In the genomic region with DNA sequence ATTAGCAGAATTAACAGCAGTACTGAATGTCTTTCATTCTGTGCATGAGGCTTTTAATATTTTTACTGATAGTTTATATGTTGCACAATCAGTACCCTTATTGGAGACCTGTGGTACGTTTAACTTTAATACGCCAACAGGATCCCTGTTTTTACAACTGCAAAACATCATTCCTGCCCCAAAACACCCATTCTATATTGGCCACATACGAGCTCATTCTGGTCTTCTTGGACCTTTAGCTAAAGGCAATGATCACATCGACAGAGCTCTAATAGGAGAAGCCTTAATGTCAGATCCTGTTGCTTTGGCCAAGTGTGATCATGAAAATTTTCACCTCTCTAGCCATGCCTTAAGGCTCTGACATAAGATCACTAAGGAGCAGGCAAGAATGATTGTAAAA, we compare ENCODE assay signal across 9 mouse cellular contexts. TPM values are rescaled to one million over a fixed set of nuclear protein-coding genes. Genes with fewer than 3 reads are reported as not detected.
DNase-seq lines count a peak whose midpoint lies in the region; ATAC-seq and TF ChIP-seq lines count a peak whose summit lies in the region.
"Not testable (repeated sequence)": the region's sequence is repeated elsewhere in the genome, so short reads cannot be mapped to it uniquely, and the experiment has no call there.
"Had no signal": no experiment of that assay in that cellular context is flagged by ENCODE, and none has a peak within 500 bp of the region (broad histone marks: within the 10 kb centered on the region; RNA-seq: fewer than 3 reads in every experiment).

No protein-coding gene starts in this region.

- TF ChIP-seq CTCF in ES-Bruce4 (IDR thresholded peaks at IDR 0.05; ENCODE audit: low read depth, low read length), result not testable (repeated sequence)

- H3K9me3 ChIP-seq in ES-Bruce4 (replicated peaks; ENCODE audit: control insufficient read depth, insufficient read depth, low read length, poor library complexity, severe bottlenecking), result peaks cover 18% of the 10 kb centered on the region
- H3K9me3 ChIP-seq in midbrain, embryonic 11.5 days (ENCODE audit: control insufficient read depth, low read length), result not testable (repeated sequence)

- not testable (repeated sequence) for H3K4me3 ChIP-seq in ES-Bruce4 (ENCODE audit: low read depth, low read length); midbrain, embryonic 11.5 days (ENCODE audit: low read depth, low read length)

- not testable (repeated sequence) for TF ChIP-seq EP300 in ES-Bruce4 (IDR thresholded peaks at IDR 0.05; ENCODE audit: insufficient read depth, low read depth, low read length)

- WGBS in midbrain, embryonic 11.5 days, result 76% methylated on average over 4 of the region's 4 CpGs

- not testable (repeated sequence) for H3K4me2 ChIP-seq in midbrain, embryonic 11.5 days

- peak overlapping the region; percentile 85 for H3K27ac ChIP-seq in ES-Bruce4 (ENCODE audit: insufficient read depth, low read length)
- not testable (repeated sequence) for H3K27ac ChIP-seq in midbrain, embryonic 11.5 days (ENCODE audit: low read depth, low read length)

- not testable (repeated sequence) for H3K27me3 ChIP-seq in ES-Bruce4 (ENCODE audit: control insufficient read depth, insufficient read depth, low read length, poor library complexity, severe bottlenecking); midbrain, embryonic 11.5 days (ENCODE audit: control insufficient read depth, insufficient read depth, low read length)

- ATAC-seq in midbrain, embryonic 11.5 days (ENCODE audit: low FRiP score), result not testable (repeated sequence)

- peak overlapping the region; percentile 48 for H3K9ac ChIP-seq in ES-Bruce4 (ENCODE audit: low read depth, poor library complexity, severe bottlenecking)
- not testable (repeated sequence) for H3K9ac ChIP-seq in midbrain, embryonic 11.5 days (ENCODE audit: low read length)

- H3K4me1 ChIP-seq in ES-Bruce4 (ENCODE audit: control insufficient read depth, insufficient read depth, low read length); midbrain, embryonic 11.5 days (ENCODE audit: control insufficient read depth, insufficient read depth, low read length): not testable (repeated sequence)

- peak; percentile 54 for DNase-seq in heart, adult 11 months
- peak; percentile 61 for DNase-seq in midbrain, embryonic 11.5 days (ENCODE audit: low spot score, missing footprints)

- H3K36me3 ChIP-seq in ES-Bruce4 (ENCODE audit: control insufficient read depth, insufficient read depth, low read length, poor library complexity, severe bottlenecking); midbrain, embryonic 11.5 days (ENCODE audit: control insufficient read depth, insufficient read depth, low read length): not testable (repeated sequence)

- TF ChIP-seq POLR2A in ES-Bruce4 (IDR thresholded peaks at IDR 0.05; ENCODE audit: insufficient read depth, low read length), result not testable (repeated sequence)

RNA-seq across cellular contexts. Expression of a gene that starts 21.9 kb away (rescaled TPM):
- 38.0 and 42.7 TPM in 2 replicates for polyA plus RNA-seq in ES-Bruce4 (2011; ENCODE audit: insufficient read depth, insufficient read length, low read depth, missing spikeins)
- polyA plus RNA-seq in midbrain, embryonic 11.5 days (2014; fragmentation: Nextera tagmentation; extraction: Ambion mirVana), result 12.4 and 12.8 TPM in 2 replicates

RNA-seq across cellular contexts. Expression of a gene that starts 37.1 kb away (rescaled TPM):
- 5.1 and 10.6 TPM in 2 replicates for polyA plus RNA-seq in ES-Bruce4 (2011; ENCODE audit: insufficient read depth, insufficient read length, low read depth, missing spikeins)
- not detected in 2 replicates for polyA plus RNA-seq in midbrain, embryonic 11.5 days (2014; fragmentation: Nextera tagmentation; extraction: Ambion mirVana)
- polyA plus RNA-seq: activated CD4-positive, CD25-positive, alpha-beta regulatory T cell, adult 4 months; brain, embryonic 14.5 days; C2C12; CD4-positive, CD25-positive, alpha-beta regulatory T cell, adult 4 months; cerebellum, adult 2 months; G1E had no signal
